In the genomic region with DNA sequence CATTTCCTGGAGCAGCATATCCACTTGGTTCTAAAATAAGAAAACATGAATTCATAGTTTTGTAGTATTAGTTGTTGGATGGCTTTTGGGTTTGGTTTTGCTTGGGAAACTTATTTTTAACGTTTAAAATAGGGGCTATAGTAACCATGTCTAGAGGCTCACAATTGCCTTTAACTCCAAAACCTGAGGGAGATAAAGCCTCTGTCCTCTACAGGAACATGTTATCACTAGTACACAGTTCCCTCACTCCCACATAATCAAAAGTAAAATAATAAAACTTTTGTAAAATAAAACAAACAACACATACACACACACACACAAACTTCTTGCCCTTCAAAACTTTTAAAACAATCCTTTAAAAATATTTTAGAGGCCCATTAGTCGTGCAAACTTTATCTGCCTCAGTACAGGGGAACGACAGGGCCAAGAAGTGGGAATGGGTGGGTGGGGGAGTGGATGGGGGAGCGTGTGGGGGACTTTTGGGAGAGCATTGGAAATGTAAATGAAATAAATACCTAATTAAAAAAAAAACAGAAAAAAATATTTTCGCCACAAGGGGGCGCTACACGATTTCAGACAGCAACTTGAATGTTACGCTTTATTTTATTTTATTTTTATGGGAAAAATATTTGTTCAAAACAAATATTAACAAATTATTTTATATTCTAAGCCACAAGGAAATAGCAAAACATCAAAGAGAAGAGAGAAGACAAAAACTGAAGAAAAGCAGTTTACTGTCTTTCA, we compare ENCODE assay signal across 16 mouse cellular contexts. TPM values are rescaled to one million over a fixed set of nuclear protein-coding genes. Genes with fewer than 3 reads are reported as not detected.
DNase-seq lines count a peak whose midpoint lies in the region; ATAC-seq and TF ChIP-seq lines count a peak whose summit lies in the region.
"Had no signal": no experiment of that assay in that cellular context is flagged by ENCODE, and none has a peak within 500 bp of the region (broad histone marks: within the 10 kb centered on the region; RNA-seq: fewer than 3 reads in every experiment).

No protein-coding gene starts in this region.

- no peaks in the 10 kb centered on the region for H3K27me3 ChIP-seq in intestine, postnatal 0 days (replicated peaks; ENCODE audit: control insufficient read depth, insufficient read depth, low read length)
- H3K27me3 ChIP-seq in intestine, embryonic 16.5 days (replicated peaks; ENCODE audit: control insufficient read depth, insufficient read depth, low read length) = no peaks in the 10 kb centered on the region
- no peaks in the 10 kb centered on the region for H3K27me3 ChIP-seq in midbrain, postnatal 0 days (ENCODE audit: insufficient read depth, low read length)
- no peaks in the 10 kb centered on the region for H3K27me3 ChIP-seq in midbrain, embryonic 11.5 days (ENCODE audit: control insufficient read depth, insufficient read depth, low read length)
- H3K27me3 ChIP-seq: embryonic facial prominence, embryonic 15.5 days; heart, embryonic 12.5 days had no signal

- no peaks in the 10 kb centered on the region for H3K4me1 ChIP-seq in intestine, postnatal 0 days (replicated peaks; ENCODE audit: control insufficient read depth, insufficient read depth, low read length)
- H3K4me1 ChIP-seq in intestine, embryonic 16.5 days (ENCODE audit: control insufficient read depth, insufficient read depth, low read length) = no peaks in the 10 kb centered on the region
- no peaks in the 10 kb centered on the region for H3K4me1 ChIP-seq in midbrain, postnatal 0 days (ENCODE audit: insufficient read depth, low read length)
- H3K4me1 ChIP-seq in midbrain, embryonic 11.5 days (ENCODE audit: control insufficient read depth, insufficient read depth, low read length) = no peaks in the 10 kb centered on the region
- H3K4me1 ChIP-seq: embryonic facial prominence, embryonic 15.5 days; heart, embryonic 12.5 days; limb, embryonic 10.5 days had no signal

- peak; percentile 1 for DNase-seq in midbrain, postnatal 0 days (ENCODE audit: low spot score)
- no peak for DNase-seq in midbrain, embryonic 11.5 days (ENCODE audit: low spot score, missing footprints)
- peak; percentile 25 for DNase-seq in adipocyte (ENCODE audit: low spot score)
- DNase-seq in adrenal gland, postnatal 10 days = no peak
- no peak for DNase-seq in spleen, postnatal 4 days (ENCODE audit: low spot score in 2 of 2)
- DNase-seq: cerebellum, adult 8-10 months; thymus, postnatal 14 days had no signal

- no peaks in the 10 kb centered on the region for H3K36me3 ChIP-seq in intestine, postnatal 0 days (ENCODE audit: control insufficient read depth, insufficient read depth)
- H3K36me3 ChIP-seq in intestine, embryonic 16.5 days (ENCODE audit: control insufficient read depth, insufficient read depth, low read length) = no peaks in the 10 kb centered on the region
- H3K36me3 ChIP-seq in midbrain, postnatal 0 days (ENCODE audit: insufficient read depth, low read length) = no peaks in the 10 kb centered on the region
- H3K36me3 ChIP-seq in midbrain, embryonic 11.5 days (ENCODE audit: control insufficient read depth, insufficient read depth, low read length) = no peaks in the 10 kb centered on the region; the same call in 1 of the 2 replicates
- H3K36me3 ChIP-seq: embryonic facial prominence, embryonic 15.5 days; heart, embryonic 12.5 days; limb, embryonic 10.5 days had no signal

- 27% methylated on average over 8 of the region's 8 CpGs for WGBS in intestine, postnatal 0 days
- 29% methylated on average over 8 of the region's 8 CpGs for WGBS in intestine, embryonic 16.5 days
- 23% methylated on average over 8 of the region's 8 CpGs for WGBS in midbrain, postnatal 0 days
- WGBS in midbrain, embryonic 11.5 days = 30% methylated on average over 8 of the region's 8 CpGs

- no peak overlapping the region for H3K9ac ChIP-seq in intestine, postnatal 0 days (ENCODE audit: low read depth, low read length)
- no peak overlapping the region for H3K9ac ChIP-seq in intestine, embryonic 16.5 days (ENCODE audit: low read depth, low read length)
- H3K9ac ChIP-seq in midbrain, postnatal 0 days (replicated peaks; ENCODE audit: low read length, poor library complexity, severe bottlenecking) = no peak overlapping the region
- no peak overlapping the region for H3K9ac ChIP-seq in midbrain, embryonic 11.5 days (ENCODE audit: low read length)
- H3K9ac ChIP-seq: embryonic facial prominence, embryonic 15.5 days; heart, embryonic 12.5 days had no signal

- no peak overlapping the region for H3K27ac ChIP-seq in intestine, postnatal 0 days (ENCODE audit: low read depth, low read length)
- no peak overlapping the region for H3K27ac ChIP-seq in intestine, embryonic 16.5 days (ENCODE audit: low read length)
- no peak overlapping the region for H3K27ac ChIP-seq in midbrain, postnatal 0 days (ENCODE audit: low read depth, low read length)
- no peak overlapping the region for H3K27ac ChIP-seq in midbrain, embryonic 11.5 days (ENCODE audit: low read depth, low read length)
- H3K27ac ChIP-seq: embryonic facial prominence, embryonic 15.5 days; limb, embryonic 10.5 days had no signal

- H3K9me3 ChIP-seq in intestine, postnatal 0 days (ENCODE audit: control insufficient read depth) = no peaks in the 10 kb centered on the region
- H3K9me3 ChIP-seq in intestine, embryonic 16.5 days (ENCODE audit: control insufficient read depth, low read length) = no peaks in the 10 kb centered on the region
- H3K9me3 ChIP-seq in midbrain, postnatal 0 days (ENCODE audit: low read length) = no peaks in the 10 kb centered on the region
- H3K9me3 ChIP-seq in midbrain, embryonic 11.5 days (ENCODE audit: control insufficient read depth, low read length) = no peaks in the 10 kb centered on the region
- H3K9me3 ChIP-seq: embryonic facial prominence, embryonic 15.5 days; heart, embryonic 12.5 days; limb, embryonic 10.5 days had no signal

- TF ChIP-seq CTCF in intestine, postnatal 0 days (IDR thresholded peaks at IDR 0.05; ENCODE audit: low read depth) = peak; percentile 40
- TF ChIP-seq CTCF in midbrain, postnatal 0 days (IDR thresholded peaks at IDR 0.05) = peak; percentile 49

- ATAC-seq in intestine, postnatal 0 days = no peak
- ATAC-seq in intestine, embryonic 16.5 days = no peak
- ATAC-seq in midbrain, postnatal 0 days (ENCODE audit: low FRiP score) = no peak
- no peak for ATAC-seq in midbrain, embryonic 11.5 days (ENCODE audit: low FRiP score)
- ATAC-seq: inflammation-experienced regulatory T-cells, adult 6 months had no signal

- H3K4me3 ChIP-seq in intestine, postnatal 0 days (ENCODE audit: low read depth, low read length) = no peak overlapping the region
- H3K4me3 ChIP-seq in intestine, embryonic 16.5 days (ENCODE audit: low read length) = no peak overlapping the region
- no peak overlapping the region for H3K4me3 ChIP-seq in midbrain, postnatal 0 days (ENCODE audit: low read depth, low read length)
- no peak overlapping the region for H3K4me3 ChIP-seq in midbrain, embryonic 11.5 days (ENCODE audit: low read depth, low read length)
- H3K4me3 ChIP-seq: embryonic facial prominence, embryonic 15.5 days; heart, embryonic 12.5 days; limb, embryonic 10.5 days; myocyte had no signal

- no peak overlapping the region for H3K4me2 ChIP-seq in intestine, postnatal 0 days (replicated peaks; ENCODE audit: low read depth)
- H3K4me2 ChIP-seq in intestine, embryonic 16.5 days (ENCODE audit: low read depth, low read length) = no peak overlapping the region
- no peak overlapping the region for H3K4me2 ChIP-seq in midbrain, postnatal 0 days (ENCODE audit: low read depth, low read length, poor library complexity, severe bottlenecking)
- H3K4me2 ChIP-seq in midbrain, embryonic 11.5 days = no peak overlapping the region
- H3K4me2 ChIP-seq: embryonic facial prominence, embryonic 15.5 days; heart, embryonic 12.5 days had no signal

RNA-seq across cellular contexts. Expression of a gene that starts 1.5 kb away (rescaled TPM):
- polyA plus RNA-seq in intestine, postnatal 0 days (2015; fragmentation: Nextera tagmentation; extraction: Ambion mirVana) = not detected in 2 replicates
- not detected in 2 replicates for polyA plus RNA-seq in intestine, embryonic 16.5 days (2015; fragmentation: Nextera tagmentation; extraction: Ambion mirVana)
- 0.61 TPM in 1 of 2 replicates, not detected in the other for total RNA-seq in midbrain, postnatal 0 days (2014; rRNA removed)
- 0.17 TPM in 1 of 2 replicates, not detected in the other for polyA plus RNA-seq in midbrain, postnatal 0 days (2015; fragmentation: Nextera tagmentation; extraction: Ambion mirVana)
- 0.17 TPM in 1 of 2 replicates, not detected in the other for polyA plus RNA-seq in midbrain, embryonic 11.5 days (2014; fragmentation: Nextera tagmentation; extraction: Ambion mirVana)
- not detected for total RNA-seq in adrenal gland, postnatal 10 days (2021)
- total RNA-seq: adrenal gland, postnatal 4 days; layer of hippocampus, adult 18-20 months had no signal
- polyA plus RNA-seq: embryonic facial prominence, embryonic 15.5 days; inflammation-experienced regulatory T-cells, adult 6 months; myocyte had no signal

RNA-seq across cellular contexts. Expression of a gene that starts 25.2 kb away (rescaled TPM):
- polyA plus RNA-seq in intestine, postnatal 0 days (2015; fragmentation: Nextera tagmentation; extraction: Ambion mirVana) = 12.2 and 13.6 TPM in 2 replicates
- polyA plus RNA-seq in intestine, embryonic 16.5 days (2015; fragmentation: Nextera tagmentation; extraction: Ambion mirVana) = 12.1 and 13.3 TPM in 2 replicates
- 31.7 and 37.1 TPM in 2 replicates for total RNA-seq in midbrain, postnatal 0 days (2014; rRNA removed)
- 17.5 and 17.9 TPM in 2 replicates for polyA plus RNA-seq in midbrain, postnatal 0 days (2015; fragmentation: Nextera tagmentation; extraction: Ambion mirVana)
- polyA plus RNA-seq in midbrain, embryonic 11.5 days (2014; fragmentation: Nextera tagmentation; extraction: Ambion mirVana) = 10.2 and 10.5 TPM in 2 replicates
- total RNA-seq in adrenal gland, postnatal 10 days (2021) = 10 to 100 TPM; 10.3 to 10.8 TPM

Comparison
In these comparisons a context has a peak if more than half of its experiments do, and no peak if none do; other contexts are left out.
1. DNase-seq: peak in midbrain, postnatal 0 days (single experiment) and adipocyte (single experiment); none in midbrain, embryonic 11.5 days (single experiment), adrenal gland, postnatal 10 days (single experiment) and spleen, postnatal 4 days (0 of 2).